Mouse (Mus musculus) MEL (cell line): ENCODE results near the gene Atp8b3. TPM values are rescaled to one million over a fixed set of nuclear protein-coding genes. Genes with fewer than 3 reads are reported as not detected.

ENCODE experiments used
- DNase-seq: peaks from one replicate; pipeline ENCODE4 v3.0.0; 2011; ENCODE audit warnings: low read depth, low spot score
- H3K27ac ChIP-seq: 2 replicates; pipeline ENCODE4 v1.5.1; 2012; ENCODE audit warnings: low read depth, mild to moderate bottlenecking, control low read depth, low read length, moderate library complexity; ENCODE audit not compliant: control insufficient read depth
- H3K27me3 ChIP-seq, 2 experiments: fragments of 150-350 bp in 1 of 2; sonication (generic) in 1 of 2; 2 replicates each; pipeline ENCODE4 v1.6.1; 2012; ENCODE audit warnings: low read length in 2 of 2, mild to moderate bottlenecking in 2 of 2, improper control_type of control experiment in 1 of 2, moderate library complexity in 1 of 2; ENCODE audit not compliant: insufficient read depth in 2 of 2, control insufficient read depth in 1 of 2
- H3K36me3 ChIP-seq, 2 experiments: 2 replicates each; pipeline ENCODE4 v1.6.1; 2012 to 2014; ENCODE audit warnings: low read length in 2 of 2, improper control_type of control experiment in 1 of 2, inconsistent platforms in 1 of 2, mild to moderate bottlenecking in 1 of 2; ENCODE audit not compliant: insufficient read depth in 2 of 2, control insufficient read depth in 1 of 2
- H3K4me1 ChIP-seq, 2 experiments: fragments of 150-350 bp in 1 of 2; sonication (generic) in 1 of 2; 2 replicates each; pipeline ENCODE4 v1.6.1; 2012; ENCODE audit warnings: low read length in 2 of 2, improper control_type of control experiment in 1 of 2, mild to moderate bottlenecking in 1 of 2; ENCODE audit not compliant: insufficient read depth in 2 of 2, control insufficient read depth in 1 of 2
- H3K4me3 ChIP-seq, 2 experiments: fragments of 150-350 bp in 1 of 2; sonication (generic) in 1 of 2; 2 replicates each; pipeline ENCODE4 v1.5.1; 2012; ENCODE audit warnings: low read depth in 2 of 2, low read length in 2 of 2, mild to moderate bottlenecking in 2 of 2, moderate library complexity in 2 of 2, control low read depth in 1 of 2, improper control_type of control experiment in 1 of 2; ENCODE audit not compliant: control insufficient read depth in 1 of 2, insufficient read depth in 1 of 2
- H3K79me2 ChIP-seq: 2 replicates; pipeline ENCODE4 v1.6.1; 2012; ENCODE audit warnings: mild to moderate bottlenecking, low read length, moderate library complexity; ENCODE audit not compliant: control insufficient read depth, poor library complexity, insufficient read depth
- H3K9ac ChIP-seq: 2 replicates; pipeline ENCODE4 v1.6.1; 2012; ENCODE audit warnings: low read depth, mild to moderate bottlenecking, control low read depth, low read length, moderate library complexity; ENCODE audit not compliant: control insufficient read depth, poor library complexity, severe bottlenecking
- H3K9me3 ChIP-seq: fragments of 150-350 bp; sonication (generic); replicated peaks from 2 replicates; pipeline ENCODE4 v1.6.1; 2012; ENCODE audit warnings: mild to moderate bottlenecking, low read length, improper control_type of control experiment, moderate library complexity; ENCODE audit not compliant: insufficient read depth
- CHD1 ChIP-seq: IDR thresholded peaks from 2 replicates; pipeline ENCODE4 v1.6.1; 2012; ENCODE audit warnings: low read depth, mild to moderate bottlenecking, inconsistent platforms, low read length, improper control_type of control experiment
- CTCF ChIP-seq, 3 experiments: IDR thresholded peaks in 2 of 3; conservative IDR thresholded peaks in 1 of 3; 2 replicates each; pipeline ENCODE4 v1.5.1; 2011 to 2012; ENCODE audit warnings: low read length in 3 of 3, low read depth in 2 of 3, mild to moderate bottlenecking in 2 of 3, improper control_type of control experiment in 1 of 3, inconsistent platforms in 1 of 3, mixed read lengths in 1 of 3, moderate library complexity in 1 of 3; ENCODE audit not compliant: control insufficient read depth in 1 of 3, insufficient read depth in 1 of 3, poor library complexity in 1 of 3, severe bottlenecking in 1 of 3
- E2F4 ChIP-seq: IDR thresholded peaks from 2 replicates; pipeline ENCODE4 v1.6.1; 2011; ENCODE audit warnings: low read depth, low read length, improper control_type of control experiment, borderline replicate concordance
- ELF1 ChIP-seq: IDR thresholded peaks from 2 replicates; pipeline ENCODE4 v1.6.1; 2014; ENCODE audit warnings: low read depth, mild to moderate bottlenecking, inconsistent platforms, low read length, improper control_type of control experiment, moderate library complexity
- EP300 ChIP-seq, 2 experiments: IDR thresholded peaks; 2 replicates each; pipeline ENCODE4 v1.6.1; 2011; ENCODE audit warnings: improper control_type of control experiment in 2 of 2, low read length in 2 of 2, low read depth in 1 of 2, mild to moderate bottlenecking in 1 of 2
- GATA1 ChIP-seq: IDR thresholded peaks from 2 replicates; pipeline ENCODE4 v1.6.1; 2011; ENCODE audit warnings: low read depth, low read length, improper control_type of control experiment
- HCFC1 ChIP-seq: IDR thresholded peaks from 2 replicates; pipeline ENCODE4 v1.6.1; 2012; ENCODE audit warnings: low read depth, mild to moderate bottlenecking, inconsistent platforms, low read length, improper control_type of control experiment, moderate library complexity
- KAT2A ChIP-seq: conservative IDR thresholded peaks from 2 replicates; pipeline ENCODE4 v1.6.1; 2012; ENCODE audit warnings: low read depth, low read length, improper control_type of control experiment, inconsistent platforms
- MAX ChIP-seq: IDR thresholded peaks from 2 replicates; pipeline ENCODE4 v1.6.1; 2011; ENCODE audit warnings: low read length, improper control_type of control experiment
- MXI1 ChIP-seq: IDR thresholded peaks from 2 replicates; pipeline ENCODE4 v1.6.1; 2011; ENCODE audit warnings: mild to moderate bottlenecking, low read depth, low read length, improper control_type of control experiment
- POLR2AphosphoS5 ChIP-seq: IDR thresholded peaks from 2 replicates; pipeline ENCODE4 v1.6.1; 2012; ENCODE audit warnings: low read depth, borderline replicate concordance, mild to moderate bottlenecking, inconsistent platforms, low read length, moderate library complexity, mixed read lengths
- RCOR1 ChIP-seq: IDR thresholded peaks from 2 replicates; pipeline ENCODE4 v1.6.1; 2012; ENCODE audit warnings: low read depth, mild to moderate bottlenecking, inconsistent platforms, low read length, improper control_type of control experiment
- SIN3A ChIP-seq: IDR thresholded peaks from 2 replicates; pipeline ENCODE4 v1.6.1; 2012; ENCODE audit warnings: low read length, improper control_type of control experiment, inconsistent platforms
- SMC3 ChIP-seq: IDR thresholded peaks from 2 replicates; pipeline ENCODE4 v1.6.1; 2011; ENCODE audit warnings: low read depth, low read length, improper control_type of control experiment
- TCF12 ChIP-seq: IDR thresholded peaks from 2 replicates; pipeline ENCODE4 v1.6.1; 2014; ENCODE audit warnings: low read depth, mild to moderate bottlenecking, inconsistent platforms, low read length, improper control_type of control experiment, moderate library complexity
- ZC3H11A ChIP-seq: IDR thresholded peaks from 2 replicates; pipeline ENCODE4 v1.6.1; 2012; ENCODE audit warnings: low read depth, mild to moderate bottlenecking, inconsistent platforms, low read length, improper control_type of control experiment
- ZKSCAN1 ChIP-seq: IDR thresholded peaks from 2 replicates; pipeline ENCODE4 v1.6.1; 2012; ENCODE audit warnings: low read depth, mild to moderate bottlenecking, inconsistent platforms, low read length, improper control_type of control experiment, moderate library complexity
- ZMIZ1 ChIP-seq: IDR thresholded peaks from 2 replicates; pipeline ENCODE4 v1.6.1; 2012; ENCODE audit warnings: low read depth, mild to moderate bottlenecking, inconsistent platforms, low read length, improper control_type of control experiment, moderate library complexity
- polyA plus RNA-seq, 2 experiments: library from polyadenylated mRNA; stranded (reverse) in 1 of 2; unstranded in 1 of 2; fragments of >175 nt in 1 of 2; fragments of >200 nt in 1 of 2; gene quantifications; 2 replicates each; pipeline versions ENCODE4 v1.2.1 to v1.2.4; 2012; ENCODE audit warnings: low replicate concordance in 2 of 2, low read depth in 1 of 2; ENCODE audit not compliant: insufficient read length in 2 of 2, insufficient read depth in 1 of 2, missing spikeins in 1 of 2
- total RNA-seq: library from RNA; depleted of rRNA; stranded (reverse); fragments of 300-350 nt; gene quantifications from 2 replicates; pipeline ENCODE4 v1.2.3, GENCODE M21; 2012

The Atp8b3 gene
- total and polyA plus RNA-seq, 3 experiments = 0.13 TPM; not detected in 2

GRCm38 (mm10) chr10:80503599-80504220 lies 35.2 kb downstream of the Atp8b3 start:
- H3K4me1 ChIP-seq = no peaks in the 10 kb centered on the region
- no peaks in the 10 kb centered on the region for H3K79me2 ChIP-seq
- peaks cover 11 to 12% of the 10 kb centered on the region in 2 experiments; a peak in 3 of 4 replicates for H3K27me3 ChIP-seq
- no peaks in the 10 kb centered on the region for H3K9me3 ChIP-seq
- H3K36me3 ChIP-seq = no peaks in the 10 kb centered on the region; a peak in 1 of 4 replicates
- H3K27ac ChIP-seq = no peak overlapping the region
- no peak overlapping the region for H3K4me3 ChIP-seq
- no peak for DNase-seq
- H3K9ac ChIP-seq = no peak overlapping the region
- TF ChIP-seq CHD1 (no peak), EP300 (IDR thresholded peaks at IDR 0.05; ENCODE audit: low read depth in 1 of 2, low read length in 2 of 2) (no peak), SMC3 (no peak)
- TF ChIP-seq, all 39 proteins: peak for 0

DNA sequence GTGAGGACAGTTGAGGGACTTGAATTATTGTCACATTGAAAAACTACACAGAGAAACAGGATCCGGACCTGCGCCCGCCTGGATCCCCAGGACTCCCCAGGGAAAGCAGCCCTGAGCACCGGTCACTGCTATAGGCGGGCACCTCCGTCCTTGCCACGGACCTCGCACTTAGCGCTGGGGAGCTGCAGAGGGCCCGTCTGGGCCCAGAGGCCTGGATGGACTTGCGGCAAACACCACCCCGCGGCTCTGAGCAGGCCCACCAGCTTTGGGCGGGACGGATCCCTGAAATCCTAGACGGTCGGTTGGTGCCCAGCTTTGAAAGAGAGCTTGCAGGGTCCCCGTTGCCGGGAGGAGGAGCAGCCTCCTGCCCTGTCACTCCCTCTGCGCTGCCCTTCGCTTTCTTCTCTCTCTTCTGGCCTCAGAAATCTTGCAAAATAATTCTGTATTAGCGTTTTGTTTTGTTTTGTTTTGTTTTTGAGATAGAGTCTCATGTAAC lies 36.1 kb downstream of the Atp8b3 start:
- Histone ChIP-seq H3K36me3 (no peaks in the 10 kb centered on the region; a peak in 1 of 4 replicates), H3K4me1 (no peaks in the 10 kb centered on the region), H3K9ac (no peak overlapping the region), H3K79me2 (no peaks in the 10 kb centered on the region), H3K4me3 (no peak overlapping the region), H3K9me3 (no peaks in the 10 kb centered on the region), H3K27me3 (peaks cover 11 to 12% of the 10 kb centered on the region in 2 experiments; a peak in 3 of 4 replicates), H3K27ac (no peak overlapping the region)
- TF ChIP-seq GATA1 = no peak
- TF ChIP-seq ELF1 = no peak
- TF ChIP-seq RCOR1 = no peak
- no peak for TF ChIP-seq CTCF (IDR thresholded peaks at IDR 0.05 in 2 of 3, conservative IDR thresholded peaks at IDR 0.05 in 1 of 3; ENCODE audit: control insufficient read depth in 1 of 3, insufficient read depth in 1 of 3, low read depth in 2 of 3, low read length in 3 of 3, poor library complexity in 1 of 3, severe bottlenecking in 1 of 3)
- TF ChIP-seq KAT2A = no peak
- TF ChIP-seq POLR2AphosphoS5 = no peak
- TF ChIP-seq TCF12 = no peak
- TF ChIP-seq SIN3A = no peak
- no peak for TF ChIP-seq ZC3H11A
- no peak for TF ChIP-seq HCFC1
- no peak for TF ChIP-seq MXI1
- TF ChIP-seq ZKSCAN1 = no peak
- no peak for TF ChIP-seq ZMIZ1
- TF ChIP-seq EP300 (IDR thresholded peaks at IDR 0.05; ENCODE audit: low read depth in 1 of 2, low read length in 2 of 2) = no peak
- no peak for TF ChIP-seq E2F4
- no peak for TF ChIP-seq MAX
- TF ChIP-seq CHD1 = no peak
- DNase-seq = no peak
